Mouse (Mus musculus): ENCODE results near the gene Cd300lf. TPM values are rescaled to one million over a fixed set of nuclear protein-coding genes. Genes with fewer than 3 reads are reported as not detected.

Gene Cd300lf
- total and polyA plus RNA-seq, 2 experiments from 2014 or later: 0.10 to 0.16 TPM

- H3K4me1 ChIP-seq (ENCODE audit: insufficient read depth, low read length): peaks cover 5% of the 10 kb centered on the region; the same call in 1 of the 2 replicates
- peak overlapping the region; percentile 51; the same call in 1 of the 2 replicates for H3K27ac ChIP-seq (ENCODE audit: low read depth, low read length)
- peaks cover 3% of the 10 kb centered on the region; the same call in 1 of the 2 replicates for H3K27me3 ChIP-seq (ENCODE audit: insufficient read depth, low read length)
- 22% methylated on average over 10 of the region's 10 CpGs for WGBS
- ATAC-seq (ENCODE audit: low FRiP score): peak; percentile 71
- no peak for TF ChIP-seq CTCF (IDR thresholded peaks at IDR 0.05)
- no peak overlapping the region for H3K4me2 ChIP-seq (ENCODE audit: low read depth, low read length, poor library complexity, severe bottlenecking)
- H3K4me3 ChIP-seq (ENCODE audit: low read depth, low read length): no peak overlapping the region
- no peaks in the 10 kb centered on the region for H3K9me3 ChIP-seq (ENCODE audit: low read length)
- no peak overlapping the region for H3K9ac ChIP-seq (replicated peaks; ENCODE audit: low read length, poor library complexity, severe bottlenecking)
- H3K36me3 ChIP-seq (ENCODE audit: insufficient read depth, low read length): peaks cover 3% of the 10 kb centered on the region; the same call in 1 of the 2 replicates
- peak; percentile 89 for DNase-seq (ENCODE audit: low spot score)
Observed at GRCm38 (mm10) chr11:115177559-115178195, 43.9 kb upstream of the Cd300lf start.

GRCm38 (mm10) chr11:115176399-115177190 is 42.8 kb upstream of the Cd300lf start:
- H3K4me2 ChIP-seq (ENCODE audit: low read depth, low read length, poor library complexity, severe bottlenecking): no peak overlapping the region
- 66% methylated on average over 24 of the region's 24 CpGs for WGBS
- peaks cover 3% of the 10 kb centered on the region; the same call in 1 of the 2 replicates for H3K27me3 ChIP-seq (ENCODE audit: insufficient read depth, low read length)
- DNase-seq (ENCODE audit: low spot score) (no peak), ATAC-seq (ENCODE audit: low FRiP score) (no peak)
- H3K27ac ChIP-seq (ENCODE audit: low read depth, low read length): peak overlapping the region; percentile 18; the same call in 1 of the 2 replicates
- H3K4me3 ChIP-seq (ENCODE audit: low read depth, low read length): no peak overlapping the region
- no peaks in the 10 kb centered on the region for H3K36me3 ChIP-seq (ENCODE audit: insufficient read depth, low read length)
- no peak for TF ChIP-seq CTCF (IDR thresholded peaks at IDR 0.05)
- H3K9ac ChIP-seq (replicated peaks; ENCODE audit: low read length, poor library complexity, severe bottlenecking): no peak overlapping the region
- no peaks in the 10 kb centered on the region for H3K9me3 ChIP-seq (ENCODE audit: low read length)
- peaks cover 5% of the 10 kb centered on the region; the same call in 1 of the 2 replicates for H3K4me1 ChIP-seq (ENCODE audit: insufficient read depth, low read length)

GRCm38 (mm10) chr11:115173549-115174339 is 40.0 kb upstream of the Cd300lf start:
- no peak overlapping the region for H3K4me2 ChIP-seq (ENCODE audit: low read depth, low read length, poor library complexity, severe bottlenecking)
- H3K36me3 ChIP-seq (ENCODE audit: insufficient read depth, low read length): no peaks in the 10 kb centered on the region
- no peak overlapping the region for H3K4me3 ChIP-seq (ENCODE audit: low read depth, low read length)
- TF ChIP-seq CTCF (IDR thresholded peaks at IDR 0.05): no peak
- 23% methylated on average over 16 of the region's 16 CpGs for WGBS
- no peak overlapping the region for H3K27ac ChIP-seq (ENCODE audit: low read depth, low read length)
- peaks cover 3% of the 10 kb centered on the region; the same call in 1 of the 2 replicates for H3K27me3 ChIP-seq (ENCODE audit: insufficient read depth, low read length)
- DNase-seq (ENCODE audit: low spot score) (no peak), ATAC-seq (ENCODE audit: low FRiP score) (no peak)
- no peak overlapping the region for H3K9ac ChIP-seq (replicated peaks; ENCODE audit: low read length, poor library complexity, severe bottlenecking)
- peaks cover 3% of the 10 kb centered on the region; the same call in 1 of the 2 replicates for H3K4me1 ChIP-seq (ENCODE audit: insufficient read depth, low read length)
- no peaks in the 10 kb centered on the region for H3K9me3 ChIP-seq (ENCODE audit: low read length)

GRCm38 (mm10) chr11:115172825-115173287 is 39.1 kb upstream of the Cd300lf start:
- Histone ChIP-seq H3K36me3 (ENCODE audit: insufficient read depth, low read length) (no peaks in the 10 kb centered on the region), H3K27ac (ENCODE audit: low read depth, low read length) (no peak overlapping the region), H3K4me2 (ENCODE audit: low read depth, low read length, poor library complexity, severe bottlenecking) (no peak overlapping the region), H3K27me3 (ENCODE audit: insufficient read depth, low read length) (peaks cover 3% of the 10 kb centered on the region; the same call in 1 of the 2 replicates), H3K9ac (replicated peaks; ENCODE audit: low read length, poor library complexity, severe bottlenecking) (no peak overlapping the region), H3K9me3 (ENCODE audit: low read length) (no peaks in the 10 kb centered on the region), H3K4me3 (ENCODE audit: low read depth, low read length) (no peak overlapping the region), H3K4me1 (ENCODE audit: insufficient read depth, low read length) (peaks cover 3% of the 10 kb centered on the region; the same call in 1 of the 2 replicates)
- 28% methylated on average over 4 of the region's 4 CpGs for WGBS
- no peak for ATAC-seq (ENCODE audit: low FRiP score)
- DNase-seq (ENCODE audit: low spot score): peak; percentile 70
- no peak for TF ChIP-seq CTCF (IDR thresholded peaks at IDR 0.05)

- Histone ChIP-seq H3K9me3 (ENCODE audit: low read length) (no peaks in the 10 kb centered on the region), H3K36me3 (ENCODE audit: insufficient read depth, low read length) (no peaks in the 10 kb centered on the region), H3K9ac (replicated peaks; ENCODE audit: low read length, poor library complexity, severe bottlenecking) (no peak overlapping the region), H3K4me2 (ENCODE audit: low read depth, low read length, poor library complexity, severe bottlenecking) (no peak overlapping the region), H3K4me3 (ENCODE audit: low read depth, low read length) (no peak overlapping the region), H3K4me1 (ENCODE audit: insufficient read depth, low read length) (peaks cover 3% of the 10 kb centered on the region; the same call in 1 of the 2 replicates), H3K27me3 (ENCODE audit: insufficient read depth, low read length) (peaks cover 3% of the 10 kb centered on the region; the same call in 1 of the 2 replicates), H3K27ac (ENCODE audit: low read depth, low read length) (no peak overlapping the region)
- DNase-seq (ENCODE audit: low spot score) (no peak), ATAC-seq (ENCODE audit: low FRiP score) (no peak)
- 48% methylated on average over 8 of the region's 8 CpGs for WGBS
- TF ChIP-seq CTCF (IDR thresholded peaks at IDR 0.05): no peak
Observed at GRCm38 (mm10) chr11:115171125-115171524, 37.3 kb upstream of the Cd300lf start.

Data from midbrain, postnatal 0 days (tissue).